Mouse (Mus musculus): ENCODE data around the gene Spsb2.
"Not testable (repeated sequence)": the region's sequence is repeated elsewhere in the genome, so short reads cannot be mapped to it uniquely, and the experiment has no call there.

Gene Spsb2

GRCm38 (mm10) chr6:124808358-124809012 is at the start of gene Spsb2:
Spsb2 (plus strand) TSS chr6:124808661.
- peak; percentile 73 for DNase-seq (ENCODE audit: low spot score)

- no peak for DNase-seq (ENCODE audit: low spot score)
Measured at GRCm38 (mm10) chr6:124758849-124759232, 49.6 kb upstream of the Spsb2 start.

- DNase-seq (ENCODE audit: low spot score) = peak; percentile 76
Measured at GRCm38 (mm10) chr6:124759259-124759658, 49.2 kb upstream of the Spsb2 start.

GRCm38 (mm10) chr6:124765951-124766350 is 42.5 kb upstream of the Spsb2 start:
- no peak for DNase-seq (ENCODE audit: low spot score)

- no peak for DNase-seq (ENCODE audit: low spot score)
Measured at GRCm38 (mm10) chr6:124767536-124767919, 40.9 kb upstream of the Spsb2 start.

- DNase-seq (ENCODE audit: low spot score) = no peak
Measured at GRCm38 (mm10) chr6:124767920-124768703, 40.3 kb upstream of the Spsb2 start.

GRCm38 (mm10) chr6:124768704-124769044 is 39.8 kb upstream of the Spsb2 start:
- DNase-seq (ENCODE audit: low spot score) = no peak

- DNase-seq (ENCODE audit: low spot score) = no peak
Measured at GRCm38 (mm10) chr6:124769101-124769765, 39.2 kb upstream of the Spsb2 start, which contains the start of gene Eno2. Eno2 (minus strand) TSS chr6:124769673.

- no peak for DNase-seq (ENCODE audit: low spot score)
Measured at GRCm38 (mm10) chr6:124770013-124770412, 38.4 kb upstream of the Spsb2 start.

- no peak for DNase-seq (ENCODE audit: low spot score)
Measured at GRCm38 (mm10) chr6:124770511-124770910, 38.0 kb upstream of the Spsb2 start.

GRCm38 (mm10) chr6:124779222-124779983 is 29.1 kb upstream of the Spsb2 start, which contains the start of gene Lrrc23:
Lrrc23 (minus strand) TSS chr6:124779727.
- no peak for DNase-seq (ENCODE audit: low spot score)

- DNase-seq (ENCODE audit: low spot score) = no peak
Measured at GRCm38 (mm10) chr6:124779984-124780416, 28.5 kb upstream of the Spsb2 start.

GRCm38 (mm10) chr6:124780917-124781316 is 27.5 kb upstream of the Spsb2 start:
- no peak for DNase-seq (ENCODE audit: low spot score)

- DNase-seq (ENCODE audit: low spot score) = no peak
Measured at GRCm38 (mm10) chr6:124782436-124782835, 26.0 kb upstream of the Spsb2 start.

- no peak for DNase-seq (ENCODE audit: low spot score)
Measured at GRCm38 (mm10) chr6:124786756-124787420, 21.6 kb upstream of the Spsb2 start.

GRCm38 (mm10) chr6:124787722-124788121 is 20.7 kb upstream of the Spsb2 start:
- no peak for DNase-seq (ENCODE audit: low spot score)

GRCm38 (mm10) chr6:124789519-124789918 is 18.9 kb upstream of the Spsb2 start:
- no peak for DNase-seq (ENCODE audit: low spot score)

GRCm38 (mm10) chr6:124790121-124790520 is 18.3 kb upstream of the Spsb2 start:
- DNase-seq (ENCODE audit: low spot score) = no peak

- no peak for DNase-seq (ENCODE audit: low spot score)
Measured at GRCm38 (mm10) chr6:124791911-124792310, 16.6 kb upstream of the Spsb2 start.

GRCm38 (mm10) chr6:124795781-124796180 is 12.7 kb upstream of the Spsb2 start:
- DNase-seq (ENCODE audit: low spot score) = no peak

- no peak for DNase-seq (ENCODE audit: low spot score)
Measured at GRCm38 (mm10) chr6:124796200-124796599, 12.3 kb upstream of the Spsb2 start.

GRCm38 (mm10) chr6:124802400-124802799 is 6.1 kb upstream of the Spsb2 start:
- DNase-seq (ENCODE audit: low spot score) = not testable (repeated sequence)
